Comparison of ENCODE assay signal across 7 mouse cellular contexts in genomic region chr2:27678836-27679480, GRCm38 (mm10). TPM values are rescaled to one million over a fixed set of nuclear protein-coding genes. Genes with fewer than 3 reads are reported as not detected.
DNase-seq lines count a peak whose midpoint lies in the region; ATAC-seq lines count a peak whose summit lies in the region.

No protein-coding gene starts in this region.

- H3K4me2 ChIP-seq in forebrain, embryonic 11.5 days (ENCODE audit: low read depth, low read length, severe bottlenecking), result peak overlapping the region; percentile 92
- peak overlapping the region; percentile 94 for H3K4me2 ChIP-seq in intestine, embryonic 14.5 days (ENCODE audit: low read length)
- peak overlapping the region; percentile 86 for H3K4me2 ChIP-seq in liver, embryonic 16.5 days (ENCODE audit: low read depth, low read length)

- peaks cover 71% of the 10 kb centered on the region for H3K4me1 ChIP-seq in embryonic facial prominence, embryonic 10.5 days
- H3K4me1 ChIP-seq in forebrain, embryonic 11.5 days (replicated peaks; ENCODE audit: control insufficient read depth, insufficient read depth, low read length), result peaks cover 36% of the 10 kb centered on the region
- peaks cover 54% of the 10 kb centered on the region for H3K4me1 ChIP-seq in intestine, embryonic 14.5 days (replicated peaks; ENCODE audit: control insufficient read depth, insufficient read depth, low read length)
- peaks cover 42% of the 10 kb centered on the region for H3K4me1 ChIP-seq in liver, embryonic 16.5 days (ENCODE audit: control insufficient read depth, low read depth, low read length)

- H3K27me3 ChIP-seq in embryonic facial prominence, embryonic 10.5 days (replicated peaks; ENCODE audit: low read depth, poor library complexity, severe bottlenecking), result peaks cover 28% of the 10 kb centered on the region
- no peaks in the 10 kb centered on the region; the same call in 1 of the 2 replicates for H3K27me3 ChIP-seq in forebrain, embryonic 11.5 days (ENCODE audit: control insufficient read depth, insufficient read depth, low read length)
- no peaks in the 10 kb centered on the region for H3K27me3 ChIP-seq in intestine, embryonic 14.5 days (replicated peaks; ENCODE audit: control insufficient read depth, insufficient read depth, low read length)
- H3K27me3 ChIP-seq in liver, embryonic 16.5 days (ENCODE audit: control insufficient read depth, insufficient read depth, low read depth, low read length), result peaks cover 8% of the 10 kb centered on the region; the same call in 1 of the 2 replicates

- peak overlapping the region; percentile 89 for H3K4me3 ChIP-seq in embryonic facial prominence, embryonic 10.5 days
- H3K4me3 ChIP-seq in forebrain, embryonic 11.5 days (ENCODE audit: low read depth, low read length), result no peak overlapping the region
- H3K4me3 ChIP-seq in intestine, embryonic 14.5 days (ENCODE audit: low read depth, low read length), result peak overlapping the region; percentile 90; the same call in 1 of the 2 replicates
- peak overlapping the region; percentile 74 for H3K4me3 ChIP-seq in liver, embryonic 16.5 days (ENCODE audit: low read depth, low read length)

- no peak overlapping the region for H3K9ac ChIP-seq in forebrain, embryonic 11.5 days (ENCODE audit: low read length)
- peak overlapping the region; percentile 95; the same call in 1 of the 2 replicates for H3K9ac ChIP-seq in intestine, embryonic 14.5 days (ENCODE audit: low read length)
- peak overlapping the region; percentile 44 for H3K9ac ChIP-seq in liver, embryonic 16.5 days (ENCODE audit: low read depth, low read length)

- H3K9me3 ChIP-seq in embryonic facial prominence, embryonic 10.5 days, result no peaks in the 10 kb centered on the region
- no peaks in the 10 kb centered on the region for H3K9me3 ChIP-seq in forebrain, embryonic 11.5 days (ENCODE audit: control insufficient read depth, low read length)
- no peaks in the 10 kb centered on the region for H3K9me3 ChIP-seq in intestine, embryonic 14.5 days (ENCODE audit: control insufficient read depth, low read length)
- no peaks in the 10 kb centered on the region for H3K9me3 ChIP-seq in liver, embryonic 16.5 days (replicated peaks; ENCODE audit: control insufficient read depth, low read length)

- DNase-seq in embryonic facial prominence, embryonic 10.5 days (ENCODE audit: low spot score), result no peak
- no peak for DNase-seq in forebrain, embryonic 11.5 days (ENCODE audit: low spot score)
- DNase-seq in intestine, embryonic 14.5 days (ENCODE audit: low spot score), result no peak
- no peak for DNase-seq in right cerebral cortex, postnatal 10 days (ENCODE audit: low spot score in 2 of 2)
- no peak for DNase-seq in thymus, adult 18-20 months
- DNase-seq in embryo, embryonic 9.5 days (ENCODE audit: extremely low spot score), result no peak

- H3K27ac ChIP-seq in embryonic facial prominence, embryonic 10.5 days (replicated peaks), result peak overlapping the region; percentile 96; the same call in 1 of the 2 replicates
- H3K27ac ChIP-seq in forebrain, embryonic 11.5 days (ENCODE audit: low read depth, low read length), result no peak overlapping the region
- H3K27ac ChIP-seq in intestine, embryonic 14.5 days (ENCODE audit: low read depth), result 0 out of 2 replicates have a peak overlapping the region, but pooled peaks have one; percentile 18
- H3K27ac ChIP-seq in liver, embryonic 16.5 days (ENCODE audit: low read length), result peak overlapping the region; percentile 71

- H3K36me3 ChIP-seq in embryonic facial prominence, embryonic 10.5 days (replicated peaks), result no peaks in the 10 kb centered on the region
- H3K36me3 ChIP-seq in forebrain, embryonic 11.5 days (ENCODE audit: control insufficient read depth, insufficient read depth, low read length), result no peaks in the 10 kb centered on the region
- H3K36me3 ChIP-seq in intestine, embryonic 14.5 days (ENCODE audit: control insufficient read depth, insufficient read depth, low read length), result no peaks in the 10 kb centered on the region
- no peaks in the 10 kb centered on the region for H3K36me3 ChIP-seq in liver, embryonic 16.5 days (ENCODE audit: control insufficient read depth, insufficient read depth)

- no peak for ATAC-seq in forebrain, embryonic 11.5 days (replicated peaks; ENCODE audit: low FRiP score)
- ATAC-seq in intestine, embryonic 14.5 days (replicated peaks; ENCODE audit: low FRiP score, low TSS enrichment, low read depth), result no peak
- ATAC-seq in liver, embryonic 16.5 days (ENCODE audit: low read depth), result no peak

- 27% methylated on average over 7 of the region's 7 CpGs for WGBS in embryonic facial prominence, embryonic 10.5 days
- 26% methylated on average over 7 of the region's 7 CpGs for WGBS in forebrain, embryonic 11.5 days
- 37% methylated on average over 7 of the region's 7 CpGs for WGBS in intestine, embryonic 14.5 days
- WGBS in liver, embryonic 16.5 days (ENCODE audit: insufficient replicate concordance), result 58% methylated on average over 7 of the region's 7 CpGs

RNA-seq across cellular contexts. Expression of gene Rxra, which starts 2.7 kb away (rescaled TPM):
- 8.8 and 9.3 TPM in 2 replicates for polyA plus RNA-seq in embryonic facial prominence, embryonic 10.5 days (2016; fragmentation: Nextera tagmentation; extraction: Ambion mirVana)
- 6.5 and 6.9 TPM in 2 replicates for polyA plus RNA-seq in forebrain, embryonic 11.5 days (2014; fragmentation: Nextera tagmentation; extraction: Ambion mirVana)
- polyA plus RNA-seq in intestine, embryonic 14.5 days (2014; fragmentation: Nextera tagmentation; extraction: Ambion mirVana), result 8.3 and 9.2 TPM in 2 replicates
- polyA plus RNA-seq in liver, embryonic 16.5 days (2015; fragmentation: Nextera tagmentation; extraction: Ambion mirVana), result 4.9 and 5.5 TPM in 2 replicates
